26 mouse cellular contexts compared by ENCODE assay signal in the genomic region with DNA sequence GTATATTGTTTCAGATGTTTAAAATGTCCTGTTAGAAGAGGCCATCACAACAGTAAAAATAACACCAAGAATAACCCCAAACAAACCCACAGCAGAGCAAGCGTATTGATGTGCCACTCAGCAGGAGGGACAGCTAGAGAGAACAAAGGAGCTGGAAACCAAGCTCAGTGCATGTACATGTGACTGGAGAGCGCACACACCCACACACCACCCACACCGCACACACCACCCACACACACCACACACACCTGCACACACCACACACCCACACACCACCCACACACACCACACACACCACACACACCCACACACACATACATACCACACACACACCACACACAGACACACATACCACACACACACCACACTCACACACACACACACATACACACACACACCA. TPM values are rescaled to one million over a fixed set of nuclear protein-coding genes. Genes with fewer than 3 reads are reported as not detected.
DNase-seq lines count a peak whose midpoint lies in the region; ATAC-seq and TF ChIP-seq lines count a peak whose summit lies in the region.
"Had no signal": no experiment of that assay in that cellular context is flagged by ENCODE, and none has a peak within 500 bp of the region (broad histone marks: within the 10 kb centered on the region; RNA-seq: fewer than 3 reads in every experiment).

No protein-coding gene starts in this region.

- H3K9me3 ChIP-seq in hindbrain, embryonic 16.5 days (ENCODE audit: control insufficient read depth, low read length), result no peaks in the 10 kb centered on the region
- H3K9me3 ChIP-seq in hindbrain, embryonic 13.5 days, result no peaks in the 10 kb centered on the region
- H3K9me3 ChIP-seq in embryonic facial prominence, embryonic 10.5 days, result no peaks in the 10 kb centered on the region
- H3K9me3 ChIP-seq: G1E; heart, embryonic 10.5 days; hindbrain, embryonic 12.5 days; liver, embryonic 13.5 days; megakaryocyte, embryonic 14.5 days; stomach, embryonic 15.5 days had no signal

- WGBS in hindbrain, embryonic 16.5 days, result 28% methylated on average over 1 of the region's 3 CpGs
- 59% methylated on average over 3 of the region's 3 CpGs for WGBS in hindbrain, embryonic 13.5 days
- WGBS in thymus, adult 2 months, result 30% methylated on average over 3 of the region's 3 CpGs
- 77% methylated on average over 3 of the region's 3 CpGs for WGBS in embryonic facial prominence, embryonic 10.5 days

- peak; percentile 13 for DNase-seq in embryo, embryonic 11 days
- no peak for DNase-seq in embryo, embryonic 10 days (ENCODE audit: low spot score)
- DNase-seq in thymus, postnatal 36 days, result peak; percentile 8 to 10
- DNase-seq in thymus, adult 2 months, result no peak
- DNase-seq in embryonic facial prominence, embryonic 10.5 days (ENCODE audit: low spot score), result no peak
- DNase-seq in heart, adult 8-10 months (ENCODE audit: low spot score), result no peak
- DNase-seq: adrenal gland, adult 8-10 months; cerebellum, adult 18-20 months; cerebellum, postnatal 14 days; gastrocnemius, adult 2 months; kidney, adult 18-20 months; kidney, postnatal 4 days; liver, embryonic 13.5 days; lung, embryonic 14.5 days; right cerebral cortex, adult 18-20 months; thymus, adult 18-20 months had no signal

- no peak overlapping the region for H3K9ac ChIP-seq in hindbrain, embryonic 16.5 days (ENCODE audit: low read depth, low read length)
- no peak overlapping the region for H3K9ac ChIP-seq in hindbrain, embryonic 13.5 days
- H3K9ac ChIP-seq: hindbrain, embryonic 12.5 days; liver, embryonic 13.5 days; lung, embryonic 14.5 days; stomach, embryonic 15.5 days had no signal

- no peaks in the 10 kb centered on the region for H3K36me3 ChIP-seq in hindbrain, embryonic 16.5 days (ENCODE audit: control insufficient read depth, insufficient read depth, low read length)
- no peaks in the 10 kb centered on the region for H3K36me3 ChIP-seq in hindbrain, embryonic 13.5 days
- no peaks in the 10 kb centered on the region for H3K36me3 ChIP-seq in thymus, adult 2 months (ENCODE audit: control insufficient read depth, insufficient read depth, low read length)
- H3K36me3 ChIP-seq in embryonic facial prominence, embryonic 10.5 days (replicated peaks), result no peaks in the 10 kb centered on the region
- H3K36me3 ChIP-seq: G1E; heart, embryonic 10.5 days; hindbrain, embryonic 12.5 days; liver, embryonic 13.5 days; stomach, embryonic 15.5 days had no signal

- TF ChIP-seq CTCF in thymus, adult 2 months (IDR thresholded peaks at IDR 0.05; ENCODE audit: borderline replicate concordance, control insufficient read depth, extremely low read depth, insufficient read depth, low read length, poor library complexity), result no peak

- H3K4me2 ChIP-seq in hindbrain, embryonic 16.5 days (ENCODE audit: low read length), result no peak overlapping the region
- no peak overlapping the region for H3K4me2 ChIP-seq in hindbrain, embryonic 13.5 days
- H3K4me2 ChIP-seq: hindbrain, embryonic 12.5 days; liver, embryonic 13.5 days; lung, embryonic 14.5 days; stomach, embryonic 15.5 days had no signal

- H3K27ac ChIP-seq in hindbrain, embryonic 16.5 days (ENCODE audit: low read depth, low read length), result no peak overlapping the region
- H3K27ac ChIP-seq in hindbrain, embryonic 13.5 days, result no peak overlapping the region
- H3K27ac ChIP-seq in thymus, adult 2 months (ENCODE audit: control insufficient read depth, insufficient read depth, low read length), result no peak overlapping the region
- H3K27ac ChIP-seq in embryonic facial prominence, embryonic 10.5 days (replicated peaks), result no peak overlapping the region
- H3K27ac ChIP-seq: gastrocnemius, adult 2 months; heart, embryonic 10.5 days; hindbrain, embryonic 12.5 days; liver, embryonic 13.5 days; stomach, embryonic 15.5 days had no signal

- ATAC-seq in hindbrain, embryonic 16.5 days, result 0 out of 2 replicates have a peak, but pooled peaks have one; percentile 50
- ATAC-seq in hindbrain, embryonic 13.5 days (ENCODE audit: low FRiP score), result no peak
- ATAC-seq: inflammation-experienced regulatory T-cells, adult 6 months; Patski had no signal

- H3K27me3 ChIP-seq in hindbrain, embryonic 16.5 days (replicated peaks; ENCODE audit: control insufficient read depth, insufficient read depth, low read length), result no peaks in the 10 kb centered on the region
- no peaks in the 10 kb centered on the region for H3K27me3 ChIP-seq in hindbrain, embryonic 13.5 days
- no peaks in the 10 kb centered on the region for H3K27me3 ChIP-seq in thymus, adult 2 months (ENCODE audit: control insufficient read depth, insufficient read depth, low read length)
- no peaks in the 10 kb centered on the region for H3K27me3 ChIP-seq in embryonic facial prominence, embryonic 10.5 days (replicated peaks; ENCODE audit: low read depth, poor library complexity, severe bottlenecking)
- H3K27me3 ChIP-seq: CH12.LX; hindbrain, embryonic 12.5 days; liver, embryonic 13.5 days; megakaryocyte, embryonic 14.5 days; stomach, embryonic 15.5 days had no signal

- no peak for TF ChIP-seq POLR2A in thymus, adult 2 months (IDR thresholded peaks at IDR 0.05; ENCODE audit: control insufficient read depth, extremely low read depth, insufficient read depth, low read length, poor library complexity)

- no peaks in the 10 kb centered on the region for H3K4me1 ChIP-seq in hindbrain, embryonic 16.5 days (ENCODE audit: control insufficient read depth, insufficient read depth, low read depth, low read length)
- peaks cover 6% of the 10 kb centered on the region; the same call in 1 of the 2 replicates for H3K4me1 ChIP-seq in hindbrain, embryonic 13.5 days (replicated peaks)
- H3K4me1 ChIP-seq in thymus, adult 2 months (replicated peaks; ENCODE audit: control insufficient read depth, insufficient read depth, low read length), result peaks cover 6% of the 10 kb centered on the region
- no peaks in the 10 kb centered on the region for H3K4me1 ChIP-seq in embryonic facial prominence, embryonic 10.5 days
- H3K4me1 ChIP-seq: heart, embryonic 10.5 days; liver, embryonic 13.5 days; megakaryocyte, embryonic 14.5 days; stomach, embryonic 15.5 days had no signal

- H3K4me3 ChIP-seq in hindbrain, embryonic 16.5 days (ENCODE audit: low read length), result no peak overlapping the region
- H3K4me3 ChIP-seq in hindbrain, embryonic 13.5 days, result no peak overlapping the region
- no peak overlapping the region for H3K4me3 ChIP-seq in thymus, adult 2 months (ENCODE audit: control insufficient read depth, insufficient read depth, low read length)
- H3K4me3 ChIP-seq in embryonic facial prominence, embryonic 10.5 days, result no peak overlapping the region
- H3K4me3 ChIP-seq: gastrocnemius, adult 2 months; heart, embryonic 10.5 days; hindbrain, embryonic 12.5 days; liver, embryonic 13.5 days; megakaryocyte, embryonic 14.5 days; stomach, embryonic 15.5 days had no signal

RNA-seq across cellular contexts. Expression of gene Sidt1, which starts 12.8 kb away (rescaled TPM):
- 20.4 TPM in 2 replicates for polyA plus RNA-seq in hindbrain, embryonic 16.5 days (2015; fragmentation: Nextera tagmentation; extraction: Ambion mirVana)
- 3.4 and 3.6 TPM in 2 replicates for polyA plus RNA-seq in hindbrain, embryonic 13.5 days (2015; fragmentation: Nextera tagmentation; extraction: Ambion mirVana)
- polyA plus RNA-seq in thymus, adult 2 months (2012; rRNA removed), result 8.8 and 9.9 TPM in 2 replicates
- polyA plus RNA-seq in embryonic facial prominence, embryonic 10.5 days (2016; fragmentation: Nextera tagmentation; extraction: Ambion mirVana), result 0.21 and 0.29 TPM in 2 replicates
- under 1 TPM; 0.37 to 0.49 (median 0.41) TPM for total RNA-seq in heart, adult 8-10 months (2022)
- total RNA-seq: CH12.LX had no signal
- polyA plus RNA-seq: G1E; heart, embryonic 10.5 days; Patski had no signal

RNA-seq across cellular contexts. Expression of gene Spice1, which starts 26.7 kb away (rescaled TPM):
- polyA plus RNA-seq in hindbrain, embryonic 16.5 days (2015; fragmentation: Nextera tagmentation; extraction: Ambion mirVana), result 12.7 and 18.4 TPM in 2 replicates
- polyA plus RNA-seq in hindbrain, embryonic 13.5 days (2015; fragmentation: Nextera tagmentation; extraction: Ambion mirVana), result 17.1 and 17.7 TPM in 2 replicates
- polyA plus RNA-seq in thymus, adult 2 months (2012; rRNA removed), result 13.4 TPM in 2 replicates
- 33.9 and 34.5 TPM in 2 replicates for polyA plus RNA-seq in embryonic facial prominence, embryonic 10.5 days (2016; fragmentation: Nextera tagmentation; extraction: Ambion mirVana)
- total RNA-seq in heart, adult 8-10 months (2022), result 10 to 100 TPM in 1 of 4 experiments, 1 to 10 TPM in 3; 6.5 to 10.2 (median 9.0) TPM

Comparison
In these comparisons a context has a peak if more than half of its experiments do, and no peak if none do; other contexts are left out.
1. DNase-seq: peak in embryo, embryonic 11 days (single experiment) and thymus, postnatal 36 days (2 of 2); none in embryo, embryonic 10 days (single experiment), thymus, adult 2 months (single experiment), embryonic facial prominence, embryonic 10.5 days (single experiment) and heart, adult 8-10 months (single experiment).